Mouse (Mus musculus) gastrocnemius, postnatal 36 days (tissue): ENCODE measurements around the gene Amz1. TPM values are rescaled to one million over a fixed set of nuclear protein-coding genes. Genes with fewer than 3 reads are reported as not detected.

Experiments
- DNase-seq, 2 experiments: peaks; one replicate each; pipeline ENCODE4 v3.0.0; 2022
- intact Hi-C: fragments of 180-260 bp; cut with DNase I; formaldehyde crosslinking; loops from one replicate; pipeline ENCODE4 v1.15.1; 2025
- total RNA-seq, 2 experiments: library from RNA; stranded (reverse); gene quantifications; 2 replicates each; pipeline ENCODE4 v1.2.3; 2021

Gene Amz1
- total RNA-seq, 2 experiments from 2014 or later = 0.22 to 0.38 TPM

GRCm38 (mm10) chr5:140758864-140759263 lies 34.9 kb downstream of the Amz1 start:
- no peak for DNase-seq
- intact Hi-C loops = no loop called here

GRCm38 (mm10) chr5:140762540-140762939 lies 38.6 kb downstream of the Amz1 start:
- intact Hi-C loops = no loop called here
- DNase-seq = no peak

GRCm38 (mm10) chr5:140764921-140765613 lies 41.1 kb downstream of the Amz1 start:
- intact Hi-C loops = no loop called here
- no peak for DNase-seq

GRCm38 (mm10) chr5:140766566-140766965 lies 42.6 kb downstream of the Amz1 start:
- intact Hi-C loops = no loop called here

GRCm38 (mm10) chr5:140767704-140768141 lies 43.8 kb downstream of the Amz1 start:
- intact Hi-C loops = no loop called here
- DNase-seq = peak; percentile 52 to 68

More at GRCm38 (mm10) chr5:140766566-140766965, 42.6 kb downstream of the Amz1 start:
- no peak for DNase-seq

GRCm38 (mm10) chr5:140768333-140768732 lies 44.4 kb downstream of the Amz1 start:
- no peak for DNase-seq
- intact Hi-C loops = no loop called here

- DNase-seq = no peak
- intact Hi-C loops = no loop called here
These were observed 47.7 kb downstream of the Amz1 start for GRCm38 (mm10) chr5:140771612-140772011.

GRCm38 (mm10) chr5:140772158-140772557 lies 48.2 kb downstream of the Amz1 start:
- intact Hi-C loops = no loop called here

GRCm38 (mm10) chr5:140775111-140775510 lies 51.2 kb downstream of the Amz1 start:
- no peak for DNase-seq
- intact Hi-C loops = no loop called here

More at GRCm38 (mm10) chr5:140772158-140772557, 48.2 kb downstream of the Amz1 start:
- no peak for DNase-seq

GRCm38 (mm10) chr5:140776968-140777367 lies 53.0 kb downstream of the Amz1 start:
- intact Hi-C loops = no loop called here
- no peak for DNase-seq

GRCm38 (mm10) chr5:140781122-140781521 lies 57.2 kb downstream of the Amz1 start:
- intact Hi-C loops = no loop called here
- DNase-seq = no peak

- no peak for DNase-seq
- intact Hi-C loops = no loop called here
These were observed 58.1 kb downstream of the Amz1 start for GRCm38 (mm10) chr5:140781886-140782572.

GRCm38 (mm10) chr5:140783577-140783976 lies 59.6 kb downstream of the Amz1 start:
- DNase-seq = no peak
- intact Hi-C loops = no loop called here

GRCm38 (mm10) chr5:140784288-140784687 lies 60.4 kb downstream of the Amz1 start:
- DNase-seq = no peak
- intact Hi-C loops = no loop called here

GRCm38 (mm10) chr5:140785240-140785872 lies 61.4 kb downstream of the Amz1 start:
- no peak for DNase-seq
- intact Hi-C loops = no loop called here

- intact Hi-C loops = no loop called here
- DNase-seq = no peak
These were observed 65.6 kb downstream of the Amz1 start for GRCm38 (mm10) chr5:140789561-140789960.

- intact Hi-C loops = no loop called here
- no peak for DNase-seq
These were observed 66.5 kb downstream of the Amz1 start for GRCm38 (mm10) chr5:140790392-140790791.

GRCm38 (mm10) chr5:140790937-140791877 lies 67.3 kb downstream of the Amz1 start:
- intact Hi-C loops = no loop called here
- DNase-seq = peak in 1 of 2 experiments; percentile 21

- DNase-seq = no peak
- intact Hi-C loops = no loop called here
These were observed 68.3 kb downstream of the Amz1 start for GRCm38 (mm10) chr5:140792233-140792632.

- intact Hi-C loops = no loop called here
- no peak for DNase-seq
These were observed 70.8 kb downstream of the Amz1 start for GRCm38 (mm10) chr5:140794753-140795152.
